Mouse (Mus musculus) A20 (cell line): ENCODE measurements around the gene Rap2c.
A peak's percentile ranks its signal among the peaks of the same experiment; 100 is the strongest.

Source experiments
- DNase-seq: peaks from one replicate; pipeline ENCODE4 v3.0.0-alpha.2; 2011; ENCODE audit warnings: low read depth, low spot score

Gene Rap2c

GRCm38 (mm10) chrX:51017851-51018785 lies at the start of gene Rap2c:
Rap2c (minus strand) TSS chrX:51018018.
- peak; percentile 80 for DNase-seq

GRCm38 (mm10) chrX:51066539-51067286 lies 48.9 kb upstream of the Rap2c start:
- DNase-seq: no peak

GRCm38 (mm10) chrX:51065773-51066172 lies 48.0 kb upstream of the Rap2c start:
- DNase-seq: peak; percentile 51

- peak; percentile 25 for DNase-seq
Observed at GRCm38 (mm10) chrX:51065158-51065664, 47.4 kb upstream of the Rap2c start.

GRCm38 (mm10) chrX:51060220-51060619 lies 42.4 kb upstream of the Rap2c start:
- no peak for DNase-seq

GRCm38 (mm10) chrX:51058741-51059140 lies 40.9 kb upstream of the Rap2c start:
- DNase-seq: no peak

GRCm38 (mm10) chrX:51058317-51058716 lies 40.5 kb upstream of the Rap2c start:
- DNase-seq: no peak

GRCm38 (mm10) chrX:51051680-51052461 lies 34.1 kb upstream of the Rap2c start:
- no peak for DNase-seq

- DNase-seq: no peak
Observed at GRCm38 (mm10) chrX:51035678-51036209, 17.9 kb upstream of the Rap2c start.

- DNase-seq: peak; percentile 67
Observed at GRCm38 (mm10) chrX:51019884-51020283, 2.1 kb upstream of the Rap2c start.

GRCm38 (mm10) chrX:51018786-51019179 lies 965 bp upstream of the Rap2c start:
- DNase-seq: peak; percentile 85

- peak; percentile 46 for DNase-seq
Observed at GRCm38 (mm10) chrX:51016926-51017325, 892 bp downstream of the Rap2c start.

GRCm38 (mm10) chrX:51012280-51012679 lies 5.5 kb downstream of the Rap2c start:
- DNase-seq: no peak

- no peak for DNase-seq
Observed at GRCm38 (mm10) chrX:51010323-51010722, 7.5 kb downstream of the Rap2c start.

- DNase-seq: no peak
Observed at GRCm38 (mm10) chrX:51000791-51001190, 17.0 kb downstream of the Rap2c start.

GRCm38 (mm10) chrX:50995310-50995709 lies 22.5 kb downstream of the Rap2c start:
- no peak for DNase-seq

GRCm38 (mm10) chrX:50991324-50991723 lies 26.5 kb downstream of the Rap2c start:
- DNase-seq: no peak

GRCm38 (mm10) chrX:50989940-50990339 lies 27.9 kb downstream of the Rap2c start:
- DNase-seq: no peak

GRCm38 (mm10) chrX:50988581-50988980 lies 29.2 kb downstream of the Rap2c start:
- no peak for DNase-seq

- DNase-seq: no peak
Observed at GRCm38 (mm10) chrX:50978428-50978827, 39.4 kb downstream of the Rap2c start.

GRCm38 (mm10) chrX:50972145-50972544 lies 45.7 kb downstream of the Rap2c start:
- no peak for DNase-seq
